Comparison of ENCODE assay signal across 8 mouse cellular contexts in genomic region chr7:28311926-28312543, GRCm38 (mm10). TPM values are rescaled to one million over a fixed set of nuclear protein-coding genes. Genes with fewer than 3 reads are reported as not detected.
A peak's percentile ranks its signal among the peaks of the same experiment; 100 is the strongest.
DNase-seq lines count a peak whose midpoint lies in the region; ATAC-seq lines count a peak whose summit lies in the region.

Gene Timm50 (minus strand): TSS chr7:28312072.

- H3K4me1 ChIP-seq in brown adipose tissue, adult 24 weeks (ENCODE audit: control insufficient read depth, insufficient read depth, insufficient read length, low read length) = peaks cover 2% of the 10 kb centered on the region; the same call in 1 of the 2 replicates
- H3K4me1 ChIP-seq in heart, embryonic 13.5 days = peaks cover 19% of the 10 kb centered on the region
- peaks cover 29% of the 10 kb centered on the region for H3K4me1 ChIP-seq in liver, embryonic 12.5 days
- H3K4me1 ChIP-seq in stomach, embryonic 15.5 days = peaks cover 8% of the 10 kb centered on the region

- H3K9ac ChIP-seq in heart, embryonic 13.5 days = peak within 1 kb of the TSS; percentile 92
- H3K9ac ChIP-seq in liver, embryonic 12.5 days = peak within 1 kb of the TSS; percentile 89
- peak within 1 kb of the TSS; percentile 92 for H3K9ac ChIP-seq in stomach, embryonic 15.5 days

- peaks cover 67% of the 10 kb centered on the region for H3K36me3 ChIP-seq in heart, embryonic 13.5 days
- peaks cover 69% of the 10 kb centered on the region for H3K36me3 ChIP-seq in liver, embryonic 12.5 days
- H3K36me3 ChIP-seq in stomach, embryonic 15.5 days = peaks cover 51% of the 10 kb centered on the region

- H3K27ac ChIP-seq in brown adipose tissue, adult 24 weeks (replicated peaks; ENCODE audit: low read depth, low read length) = peak within 1 kb of the TSS; percentile 62
- peak within 1 kb of the TSS; percentile 57 for H3K27ac ChIP-seq in heart, embryonic 13.5 days (replicated peaks)
- H3K27ac ChIP-seq in liver, embryonic 12.5 days = peak within 1 kb of the TSS; percentile 74
- H3K27ac ChIP-seq in stomach, embryonic 15.5 days = peak within 1 kb of the TSS; percentile 69

- peak within 1 kb of the TSS; percentile 92 for H3K4me2 ChIP-seq in heart, embryonic 13.5 days
- H3K4me2 ChIP-seq in liver, embryonic 12.5 days = peak within 1 kb of the TSS; percentile 92
- H3K4me2 ChIP-seq in stomach, embryonic 15.5 days = peak within 1 kb of the TSS; percentile 86

- DNase-seq in CD4-positive, CD25-positive, alpha-beta regulatory T cell, adult 2 months (ENCODE audit: low read depth, low spot score) = peak; percentile 98
- peak; percentile 59 for DNase-seq in fat pad, adult 2 months (ENCODE audit: extremely low read depth, low read depth, low spot score)
- DNase-seq in kidney, postnatal 10 days = peak; percentile 99
- DNase-seq in natural killer cell, adult 2 months (ENCODE audit: low spot score in 2 of 2) = peak; percentile 89 to 92

- H3K9me3 ChIP-seq in heart, embryonic 13.5 days = no peaks in the 10 kb centered on the region
- no peaks in the 10 kb centered on the region for H3K9me3 ChIP-seq in liver, embryonic 12.5 days (replicated peaks)
- H3K9me3 ChIP-seq in stomach, embryonic 15.5 days = no peaks in the 10 kb centered on the region

- under 1% methylated on average over 43 of the region's 45 CpGs for WGBS in heart, embryonic 13.5 days
- under 1% methylated on average over 45 of the region's 45 CpGs for WGBS in liver, embryonic 12.5 days (ENCODE audit: insufficient replicate concordance)
- under 1% methylated on average over 45 of the region's 45 CpGs for WGBS in stomach, embryonic 15.5 days

- ATAC-seq in heart, embryonic 13.5 days (ENCODE audit: extremely low read depth, insufficient number of reproducible peaks, low FRiP score, low TSS enrichment) = peak; percentile 92
- ATAC-seq in liver, embryonic 12.5 days = peak; percentile 97
- peak; percentile 98 for ATAC-seq in stomach, embryonic 15.5 days (ENCODE audit: insufficient read depth, low FRiP score, low read depth)

- H3K4me3 ChIP-seq in brown adipose tissue, adult 24 weeks (ENCODE audit: insufficient read depth, low read depth, low read length) = peak within 1 kb of the TSS; percentile 82
- H3K4me3 ChIP-seq in heart, embryonic 13.5 days = peak within 1 kb of the TSS; percentile 93
- peak within 1 kb of the TSS; percentile 93 for H3K4me3 ChIP-seq in liver, embryonic 12.5 days
- H3K4me3 ChIP-seq in stomach, embryonic 15.5 days (replicated peaks) = peak within 1 kb of the TSS; percentile 98

- H3K27me3 ChIP-seq in heart, embryonic 13.5 days (replicated peaks) = no peaks in the 10 kb centered on the region
- H3K27me3 ChIP-seq in liver, embryonic 12.5 days (replicated peaks) = no peaks in the 10 kb centered on the region
- H3K27me3 ChIP-seq in stomach, embryonic 15.5 days (replicated peaks) = no peaks in the 10 kb centered on the region

RNA-seq across cellular contexts. Expression of gene Timm50, which starts in this region (rescaled TPM):
- 99.5 and 124 TPM in 2 replicates for polyA plus RNA-seq in brown adipose tissue, adult 24 weeks (2012; ENCODE audit: insufficient read depth, insufficient read length, missing spikeins)
- polyA plus RNA-seq in heart, embryonic 13.5 days (2015; fragmentation: Nextera tagmentation; extraction: Ambion mirVana) = 114 and 131 TPM in 2 replicates
- polyA plus RNA-seq in liver, embryonic 12.5 days (2016; fragmentation: Nextera tagmentation; extraction: Ambion mirVana) = 137 and 146 TPM in 2 replicates
- polyA plus RNA-seq in stomach, embryonic 15.5 days (2015; fragmentation: Nextera tagmentation; extraction: Ambion mirVana) = 137 and 138 TPM in 2 replicates

Comparison
In these comparisons a context has a peak if more than half of its experiments do, and no peak if none do; other contexts are left out.
1. Peak in every context shown above with its lines: DNase-seq, ATAC-seq, H3K4me3 ChIP-seq and H3K27ac ChIP-seq.